Mouse (Mus musculus): ENCODE results near the gene Hmcn2. TPM values are rescaled to one million over a fixed set of nuclear protein-coding genes. Genes with fewer than 3 reads are reported as not detected.

Gene Hmcn2
- polyA plus RNA-seq, 1 experiment from 2014 or later = 2.6 TPM

DNA sequence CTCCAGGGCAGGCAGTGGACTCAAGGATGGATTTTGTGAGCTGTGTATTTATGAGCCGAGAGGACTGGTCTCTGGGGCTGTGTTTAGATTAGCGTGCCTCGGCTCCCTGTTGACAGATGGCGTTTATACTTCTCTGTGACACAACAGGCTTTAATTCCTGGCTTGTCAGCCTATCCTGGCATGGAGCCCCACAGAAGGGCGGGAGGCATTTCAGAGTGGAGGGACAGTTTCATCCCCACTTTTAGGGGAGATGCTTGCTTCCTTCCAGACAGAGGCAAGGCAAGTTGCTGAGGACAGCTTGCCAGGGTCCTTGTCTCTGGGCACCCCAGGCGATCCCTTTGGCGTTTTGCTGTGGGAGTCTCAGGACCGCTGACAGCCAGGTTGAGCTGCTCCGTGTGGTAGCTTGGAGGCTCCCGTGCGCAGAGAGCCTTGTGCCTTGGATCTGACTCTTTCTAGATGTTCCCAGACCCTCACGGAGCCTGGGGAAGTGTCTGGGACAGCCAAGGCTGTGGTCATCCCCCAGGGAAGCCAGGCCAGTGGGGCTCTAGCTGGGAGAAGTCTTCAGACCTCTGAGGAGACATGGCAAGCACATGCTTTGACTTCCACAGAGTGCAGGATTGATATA is 23.6 kb downstream of the Hmcn2 start:
- TF ChIP-seq CTCF (IDR thresholded peaks at IDR 0.05; ENCODE audit: low read depth) (no peak), EP300 (optimal IDR thresholded peaks at IDR 0.05) (no peak)
- 27% methylated on average over 12 of the region's 12 CpGs for WGBS
- Histone ChIP-seq H3K9ac (ENCODE audit: low read length) (no peak overlapping the region), H3K27me3 (ENCODE audit: control insufficient read depth, insufficient read depth, low read length) (no peaks in the 10 kb centered on the region), H3K27ac (replicated peaks) (peak overlapping the region; percentile 14; the same call in 1 of the 2 replicates), H3K36me3 (ENCODE audit: control insufficient read depth, insufficient read depth, low read length) (no peaks in the 10 kb centered on the region), H3K4me2 (replicated peaks; ENCODE audit: low read depth) (no peak overlapping the region; the same call in 1 of the 2 replicates), H3K9me3 (ENCODE audit: control insufficient read depth, low read length) (no peaks in the 10 kb centered on the region), H3K4me3 (ENCODE audit: low read depth, low read length) (no peak overlapping the region), H3K4me1 (replicated peaks; ENCODE audit: control insufficient read depth, insufficient read depth) (0 out of 2 replicates have a peak, but pooled peaks cover 3% of the 10 kb centered on the region)
- DNase-seq (ENCODE audit: low spot score) = peak; percentile 29
- ATAC-seq (ENCODE audit: low FRiP score, low TSS enrichment) = peak; percentile 24; the same call in 1 of the 2 replicates

DNA sequence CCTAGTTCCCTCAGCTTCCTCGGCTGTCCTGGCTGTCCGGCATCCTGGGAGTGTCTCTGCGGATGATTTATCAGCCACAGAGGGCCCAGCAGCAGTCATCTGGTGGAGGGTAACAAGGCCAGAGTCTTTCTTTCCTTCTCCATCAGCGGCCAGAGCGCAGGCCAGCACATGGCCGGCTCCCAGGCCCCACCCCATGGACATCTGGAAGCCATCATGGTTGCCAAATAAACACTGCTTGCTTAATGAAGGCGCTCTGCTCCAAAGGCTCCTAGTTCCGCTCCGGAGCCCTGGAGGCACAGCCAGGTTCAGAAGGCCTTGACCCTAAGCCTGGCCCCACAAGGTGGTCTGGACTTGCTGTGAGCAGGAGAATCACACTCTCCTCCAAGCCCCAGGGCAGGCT is 25.6 kb downstream of the Hmcn2 start:
- Histone ChIP-seq H3K9me3 (ENCODE audit: control insufficient read depth, low read length) (no peaks in the 10 kb centered on the region), H3K4me1 (replicated peaks; ENCODE audit: control insufficient read depth, insufficient read depth) (0 out of 2 replicates have a peak, but pooled peaks cover 3% of the 10 kb centered on the region), H3K9ac (ENCODE audit: low read length) (no peak overlapping the region), H3K4me3 (ENCODE audit: low read depth, low read length) (no peak overlapping the region), H3K36me3 (ENCODE audit: control insufficient read depth, insufficient read depth, low read length) (no peaks in the 10 kb centered on the region; the same call in 1 of the 2 replicates), H3K27ac (replicated peaks) (no peak overlapping the region), H3K27me3 (ENCODE audit: control insufficient read depth, insufficient read depth, low read length) (no peaks in the 10 kb centered on the region), H3K4me2 (replicated peaks; ENCODE audit: low read depth) (no peak overlapping the region)
- DNase-seq (ENCODE audit: low spot score) = peak; percentile 38
- TF ChIP-seq CTCF (IDR thresholded peaks at IDR 0.05; ENCODE audit: low read depth) = no peak
- TF ChIP-seq EP300 (optimal IDR thresholded peaks at IDR 0.05) = no peak
- WGBS = 37% methylated on average over 9 of the region's 9 CpGs
- ATAC-seq (ENCODE audit: low FRiP score, low TSS enrichment) = peak; percentile 66; the same call in 1 of the 2 replicates

DNA sequence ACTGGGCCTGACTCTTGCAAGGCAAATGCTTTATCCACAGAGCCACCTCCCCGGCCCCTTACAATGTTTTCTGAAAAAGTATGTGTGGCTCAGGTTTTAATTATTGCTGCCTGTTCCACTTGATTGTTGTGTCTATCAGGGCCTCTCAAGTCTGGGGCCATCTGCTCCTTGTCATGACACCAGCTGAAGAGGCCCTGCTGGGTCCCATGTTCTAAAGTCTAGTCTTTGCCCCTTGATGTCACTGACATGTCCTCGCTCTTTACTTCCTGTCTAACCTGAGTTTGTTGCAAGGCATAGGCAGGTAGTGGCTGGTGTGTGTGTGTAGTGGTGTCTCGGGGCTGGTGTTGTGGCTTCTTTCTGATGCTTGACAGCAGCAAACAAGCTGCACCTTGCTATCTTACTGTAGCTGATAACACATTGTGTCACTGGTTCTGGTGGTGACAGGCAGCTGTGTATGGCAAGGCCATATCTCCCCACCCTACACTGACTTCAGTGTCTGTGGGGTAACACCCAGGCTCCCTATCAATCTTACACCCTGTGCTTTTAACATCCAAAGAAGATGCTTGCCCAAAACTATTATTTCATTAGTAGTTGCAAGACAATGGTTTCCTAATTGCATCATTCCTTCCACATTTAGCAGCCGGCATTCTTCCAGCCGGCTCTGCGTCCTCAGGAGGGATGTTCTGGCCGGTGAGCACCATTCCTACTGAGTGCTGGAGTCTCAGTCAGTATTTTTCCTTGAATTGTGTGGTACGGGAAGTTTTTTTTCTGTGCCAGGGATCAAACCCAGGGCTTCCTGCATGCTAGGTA is 27.7 kb downstream of the Hmcn2 start:
- WGBS = 63% methylated on average over 8 of the region's 8 CpGs
- no peak for DNase-seq (ENCODE audit: low spot score)
- no peak for TF ChIP-seq EP300 (optimal IDR thresholded peaks at IDR 0.05)
- no peak for TF ChIP-seq CTCF (IDR thresholded peaks at IDR 0.05; ENCODE audit: low read depth)
- no peak for ATAC-seq (ENCODE audit: low FRiP score, low TSS enrichment)
- Histone ChIP-seq H3K4me2 (replicated peaks; ENCODE audit: low read depth) (no peak overlapping the region), H3K4me3 (ENCODE audit: low read depth, low read length) (no peak overlapping the region), H3K36me3 (ENCODE audit: control insufficient read depth, insufficient read depth, low read length) (no peaks in the 10 kb centered on the region; the same call in 1 of the 2 replicates), H3K9ac (ENCODE audit: low read length) (no peak overlapping the region), H3K9me3 (ENCODE audit: control insufficient read depth, low read length) (no peaks in the 10 kb centered on the region), H3K27ac (replicated peaks) (no peak overlapping the region), H3K4me1 (replicated peaks; ENCODE audit: control insufficient read depth, insufficient read depth) (0 out of 2 replicates have a peak, but pooled peaks cover 3% of the 10 kb centered on the region), H3K27me3 (ENCODE audit: control insufficient read depth, insufficient read depth, low read length) (no peaks in the 10 kb centered on the region)

DNA sequence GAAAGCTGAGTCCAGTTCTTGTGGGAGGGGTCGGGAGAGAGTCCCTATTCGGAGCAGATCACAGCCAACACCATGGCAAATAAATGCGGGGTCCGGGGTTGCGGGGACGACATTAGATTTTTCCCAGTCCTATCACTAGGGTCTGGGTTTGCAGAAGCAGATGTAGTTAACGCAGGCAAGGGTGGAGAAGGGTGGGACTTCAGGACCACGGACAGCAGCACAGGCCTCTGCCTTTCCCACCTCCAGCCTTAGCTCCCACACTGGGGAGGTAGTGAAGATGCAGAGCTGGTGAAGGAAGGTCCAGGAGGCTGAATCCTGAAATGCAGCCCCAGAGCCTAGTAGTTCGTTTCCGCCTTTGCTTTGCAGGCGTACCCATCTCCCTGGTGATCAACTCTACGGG is 31.9 kb downstream of the Hmcn2 start:
- Histone ChIP-seq H3K4me1 (replicated peaks; ENCODE audit: control insufficient read depth, insufficient read depth) (no peaks in the 10 kb centered on the region), H3K9me3 (ENCODE audit: control insufficient read depth, low read length) (no peaks in the 10 kb centered on the region), H3K9ac (ENCODE audit: low read length) (no peak overlapping the region), H3K4me2 (replicated peaks; ENCODE audit: low read depth) (no peak overlapping the region), H3K27me3 (ENCODE audit: control insufficient read depth, insufficient read depth, low read length) (no peaks in the 10 kb centered on the region), H3K4me3 (ENCODE audit: low read depth, low read length) (no peak overlapping the region), H3K36me3 (ENCODE audit: control insufficient read depth, insufficient read depth, low read length) (no peaks in the 10 kb centered on the region; the same call in 1 of the 2 replicates), H3K27ac (replicated peaks) (no peak overlapping the region)
- peak; percentile 62 for DNase-seq (ENCODE audit: low spot score)
- TF ChIP-seq EP300 (optimal IDR thresholded peaks at IDR 0.05) (no peak), CTCF (IDR thresholded peaks at IDR 0.05; ENCODE audit: low read depth) (no peak)
- no peak for ATAC-seq (ENCODE audit: low FRiP score, low TSS enrichment)
- WGBS = 27% methylated on average over 12 of the region's 12 CpGs

DNA sequence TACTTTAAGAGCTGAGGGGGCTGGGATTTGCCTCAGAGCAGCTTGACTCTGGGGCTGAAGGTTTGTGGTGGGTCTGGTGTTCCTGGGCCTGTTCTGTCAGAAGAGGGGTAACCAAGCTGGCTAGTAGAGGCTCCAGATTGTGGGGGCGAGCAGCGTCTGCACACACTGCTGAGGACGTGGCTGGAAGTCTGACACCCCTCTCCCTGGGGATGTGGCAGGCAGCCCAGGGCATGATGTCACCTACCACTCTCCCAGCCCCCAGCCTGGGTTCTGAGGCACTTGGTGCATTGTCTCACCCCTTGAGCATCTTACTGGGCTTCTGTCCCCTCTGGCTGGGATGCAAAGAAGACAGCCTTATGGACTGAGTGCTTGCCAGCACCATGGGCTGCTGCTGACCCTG is 34.2 kb downstream of the Hmcn2 start:
- Histone ChIP-seq H3K4me2 (replicated peaks; ENCODE audit: low read depth) (no peak overlapping the region), H3K9ac (ENCODE audit: low read length) (no peak overlapping the region), H3K4me3 (ENCODE audit: low read depth, low read length) (no peak overlapping the region), H3K9me3 (ENCODE audit: control insufficient read depth, low read length) (no peaks in the 10 kb centered on the region), H3K27ac (replicated peaks) (no peak overlapping the region), H3K36me3 (ENCODE audit: control insufficient read depth, insufficient read depth, low read length) (no peaks in the 10 kb centered on the region; the same call in 1 of the 2 replicates), H3K27me3 (ENCODE audit: control insufficient read depth, insufficient read depth, low read length) (no peaks in the 10 kb centered on the region), H3K4me1 (replicated peaks; ENCODE audit: control insufficient read depth, insufficient read depth) (no peaks in the 10 kb centered on the region)
- TF ChIP-seq EP300 (optimal IDR thresholded peaks at IDR 0.05) = no peak
- TF ChIP-seq CTCF (IDR thresholded peaks at IDR 0.05; ENCODE audit: low read depth) = no peak
- no peak for DNase-seq (ENCODE audit: low spot score)
- peak; percentile 13; the same call in 1 of the 2 replicates for ATAC-seq (ENCODE audit: low FRiP score, low TSS enrichment)
- WGBS = 65% methylated on average over 3 of the region's 3 CpGs
